Mouse (Mus musculus): ENCODE results near the gene Gimap9.

The Gimap9 gene

DNA sequence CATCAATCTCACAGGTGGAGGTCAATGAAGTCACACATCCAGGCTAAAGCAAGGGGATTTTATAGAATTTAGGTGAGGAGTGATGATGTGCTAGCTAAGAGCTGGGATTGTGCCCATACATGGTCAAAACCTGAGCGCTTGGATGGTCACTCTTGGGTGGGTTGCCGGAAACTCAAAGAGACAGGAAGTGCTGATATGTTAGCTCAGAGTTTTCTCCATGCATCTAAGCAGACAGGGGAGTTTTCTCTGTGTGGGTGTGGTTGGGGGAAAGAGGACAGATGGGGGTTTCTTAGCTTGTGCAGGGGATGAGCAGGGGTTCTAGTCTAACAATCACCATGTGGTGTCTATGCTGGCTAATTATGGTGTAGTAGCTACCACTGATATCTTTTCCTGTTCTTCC, 13.4 kb downstream of the Gimap9 start:
- no peak for DNase-seq (ENCODE audit: low read depth, low spot score)

DNA sequence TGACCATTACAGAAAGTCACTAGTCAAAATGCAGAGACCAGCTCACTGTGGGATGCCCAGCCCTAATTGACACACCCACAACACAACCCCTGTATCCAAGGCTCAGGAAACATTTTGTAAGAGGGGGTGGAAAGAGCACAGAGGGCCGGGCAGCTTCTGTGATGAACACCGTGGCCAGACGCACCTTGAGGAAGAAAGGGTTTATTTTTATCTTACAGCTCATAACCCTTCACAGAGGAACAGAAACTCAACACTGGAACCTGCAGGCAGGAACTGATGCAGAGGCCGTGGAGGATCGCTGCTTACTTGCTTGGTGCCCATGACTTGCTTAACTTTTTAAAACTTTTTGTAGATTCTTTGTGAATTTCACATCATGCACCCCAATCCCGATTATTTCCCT, 17.0 kb downstream of the Gimap9 start:
- no peak for DNase-seq (ENCODE audit: low read depth, low spot score)

DNA sequence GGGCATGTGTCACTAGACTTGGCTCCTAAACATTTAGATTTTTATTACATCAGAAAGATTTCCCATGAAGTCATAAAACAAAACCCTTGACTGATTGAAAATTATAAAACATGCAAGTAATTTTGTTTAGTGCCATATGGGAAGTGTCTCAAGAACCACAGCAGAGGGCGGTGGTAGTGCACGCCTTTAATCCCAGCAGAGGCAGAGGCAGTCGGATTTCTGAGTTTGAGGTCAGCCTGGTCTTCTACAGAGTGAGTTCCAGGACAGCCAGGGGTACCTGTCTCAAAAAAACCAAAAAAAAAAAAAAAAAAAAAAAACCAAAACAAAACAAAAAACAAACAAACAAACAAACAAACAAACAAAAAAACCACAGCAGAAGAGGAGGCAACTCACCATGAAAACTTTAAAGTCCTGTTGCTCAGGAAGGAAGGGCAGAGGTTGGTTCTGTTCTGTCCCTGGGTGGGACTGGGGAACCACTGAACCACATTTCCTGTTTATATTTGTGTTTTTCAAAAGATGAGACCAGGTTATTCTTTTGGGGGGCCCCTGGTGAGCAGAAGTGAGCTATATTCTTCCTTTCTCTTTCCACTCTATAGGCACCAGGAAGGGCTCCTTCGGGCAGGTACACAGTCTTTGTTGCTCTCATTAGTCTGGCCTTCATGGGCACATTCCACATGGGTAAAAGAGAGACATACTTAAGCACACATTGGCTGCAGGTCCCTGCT, 21.1 kb downstream of the Gimap9 start:
- DNase-seq (ENCODE audit: low read depth, low spot score): no peak

DNA sequence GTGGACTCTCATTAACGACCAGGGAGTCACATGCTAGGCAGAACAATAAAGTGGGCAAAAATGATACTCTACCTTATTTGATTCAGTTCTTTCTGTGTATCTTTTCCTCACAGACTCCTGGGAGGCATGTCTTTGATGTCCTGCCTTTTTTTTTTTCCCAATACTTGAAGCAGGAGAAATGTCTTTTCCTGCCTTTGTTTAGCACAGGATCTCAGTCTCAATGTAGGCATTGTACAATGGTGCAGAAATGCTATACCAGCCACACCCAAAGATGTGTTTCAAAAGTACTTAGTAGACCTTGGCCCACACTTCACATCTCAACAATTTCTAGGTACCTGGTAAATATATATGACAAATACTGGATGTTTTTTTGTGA, 21.6 kb downstream of the Gimap9 start:
- DNase-seq (ENCODE audit: low read depth, low spot score): no peak

DNA sequence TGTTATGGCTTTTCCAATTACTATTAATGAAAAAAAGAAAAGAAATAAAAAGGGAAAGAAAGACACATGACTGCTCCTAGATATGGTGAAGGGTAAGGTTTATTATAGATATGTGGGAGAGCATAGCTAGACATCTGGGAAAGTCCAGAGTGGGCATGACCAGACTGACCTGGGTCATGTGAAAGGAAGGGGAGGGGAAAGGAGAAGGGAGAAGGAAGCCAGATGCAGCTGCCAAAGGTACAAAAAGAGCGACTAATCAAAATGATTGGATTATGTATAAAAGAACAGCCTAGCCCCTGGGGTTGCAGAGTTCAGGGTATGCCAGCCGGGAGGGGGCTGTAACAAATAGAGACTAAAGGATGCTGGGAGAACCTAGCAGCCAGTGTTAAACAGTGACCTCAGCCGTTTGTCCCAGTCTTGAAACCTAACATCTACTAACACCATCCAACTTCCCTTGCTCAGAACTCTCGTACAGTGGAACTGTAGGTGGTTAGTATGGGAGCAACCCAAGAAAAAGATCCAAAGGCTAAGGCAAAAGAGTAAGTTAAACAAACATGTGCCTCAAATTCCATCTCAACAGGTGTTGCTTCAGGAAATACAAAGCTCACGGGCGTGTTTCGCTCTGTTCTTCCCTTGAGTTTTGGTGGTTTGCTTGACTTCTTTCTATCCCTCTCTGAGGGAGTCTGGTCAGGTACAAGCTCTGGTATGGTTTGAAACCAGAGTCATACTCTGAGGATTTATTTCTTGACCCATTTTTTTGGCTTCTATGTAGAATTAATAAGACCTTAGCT, 22.3 kb downstream of the Gimap9 start:
- DNase-seq (ENCODE audit: low read depth, low spot score): no peak

DNA sequence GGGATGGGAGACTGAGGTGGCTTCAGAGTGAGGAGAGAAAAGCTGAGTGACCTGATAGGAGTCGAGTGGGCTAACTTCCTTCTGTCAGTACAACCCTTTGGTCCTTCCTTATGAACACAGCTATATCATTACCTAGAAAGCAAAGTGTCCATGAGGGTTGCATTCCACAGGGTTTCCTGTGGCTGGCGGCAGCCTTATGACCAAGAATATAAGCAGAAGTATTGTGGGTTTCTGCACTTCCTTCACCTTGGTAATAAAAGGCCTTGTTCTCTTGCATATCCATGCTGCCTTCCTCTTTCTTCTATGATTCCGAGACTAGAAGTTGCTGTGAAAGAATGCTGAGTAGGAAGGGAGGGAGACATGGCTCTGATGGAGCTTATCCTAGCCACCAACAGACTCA, 23.0 kb downstream of the Gimap9 start:
- DNase-seq (ENCODE audit: low read depth, low spot score): no peak

DNA sequence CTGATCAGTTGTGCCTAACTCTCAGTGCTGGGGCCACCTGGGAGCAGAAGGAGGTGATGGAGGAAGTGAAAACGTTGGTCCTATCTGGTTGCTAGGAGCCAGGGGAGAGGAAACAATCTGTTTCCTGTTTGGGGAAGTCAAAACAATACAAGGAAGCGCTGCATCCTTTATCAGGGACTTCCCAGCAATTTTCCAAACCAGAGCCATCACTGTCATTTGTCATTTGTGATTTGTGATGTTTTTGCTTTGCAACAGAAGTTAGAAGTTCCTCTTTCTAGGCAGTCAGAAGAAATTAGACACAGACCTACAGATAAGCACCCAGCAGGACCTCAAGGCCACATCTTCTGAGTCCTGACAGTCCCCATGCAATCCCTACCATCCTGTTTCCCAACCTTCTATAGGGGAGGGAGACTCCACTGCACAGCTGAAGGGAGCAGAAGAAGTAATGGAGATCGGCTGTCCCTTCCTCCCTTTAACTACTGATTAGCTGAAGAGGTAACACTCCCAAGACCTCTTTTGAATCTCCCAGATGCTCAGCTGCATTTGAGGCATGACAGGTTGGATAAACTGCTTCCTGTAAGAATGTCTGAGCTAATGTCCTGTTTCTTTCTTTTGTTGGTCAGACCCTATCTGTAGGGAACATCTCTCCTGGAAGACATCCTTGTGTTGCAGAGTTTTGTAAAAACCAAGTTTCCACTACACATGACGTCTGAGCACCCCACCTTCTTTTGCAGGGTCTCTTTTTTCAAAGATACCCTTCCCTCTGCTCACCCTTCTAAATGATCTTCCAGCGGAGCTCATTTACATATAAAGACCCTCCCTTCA, 24.5 kb downstream of the Gimap9 start:
- DNase-seq (ENCODE audit: low read depth, low spot score): no peak

DNA sequence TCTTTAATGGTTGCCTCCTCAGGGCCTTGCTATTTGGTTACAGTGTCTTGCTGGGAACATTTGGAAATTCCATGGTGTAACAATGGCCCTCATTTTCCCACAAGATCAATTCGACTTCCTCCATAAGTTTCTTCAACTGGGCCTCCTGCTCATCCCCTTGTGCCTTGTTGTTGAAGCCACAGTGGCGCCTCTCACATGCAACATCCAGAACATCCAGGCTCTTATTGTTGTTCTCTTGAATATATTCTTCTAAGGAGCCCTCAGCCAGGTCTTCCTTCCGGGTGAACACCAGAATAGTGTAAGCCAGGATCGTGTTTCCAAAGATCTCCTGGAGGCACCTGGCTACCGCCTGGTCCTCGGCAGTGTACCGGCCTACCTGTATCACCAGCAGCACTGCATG, 26.2 kb downstream of the Gimap9 start:
- DNase-seq (ENCODE audit: low read depth, low spot score): no peak

DNA sequence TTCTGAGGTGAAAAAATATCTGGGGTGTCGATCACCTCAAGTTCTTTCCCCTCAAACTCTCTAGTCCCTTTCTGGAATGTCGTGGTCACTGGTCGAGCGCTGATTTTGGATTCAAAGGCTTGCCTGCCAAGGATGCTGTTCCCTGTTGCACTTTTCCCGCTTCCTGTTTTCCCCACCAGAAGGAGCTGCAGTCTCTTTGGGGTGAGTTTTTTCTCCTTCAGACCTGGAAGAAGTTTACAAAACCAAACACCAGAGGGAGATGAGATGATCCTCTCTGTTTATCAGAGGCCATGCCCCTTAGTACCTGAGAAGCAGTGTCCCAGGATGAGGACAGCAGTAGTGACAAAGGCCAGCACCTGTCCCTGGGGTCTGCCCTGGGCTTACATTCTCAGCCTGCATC, 26.7 kb downstream of the Gimap9 start:
- DNase-seq (ENCODE audit: low read depth, low spot score): peak; percentile 19

DNA sequence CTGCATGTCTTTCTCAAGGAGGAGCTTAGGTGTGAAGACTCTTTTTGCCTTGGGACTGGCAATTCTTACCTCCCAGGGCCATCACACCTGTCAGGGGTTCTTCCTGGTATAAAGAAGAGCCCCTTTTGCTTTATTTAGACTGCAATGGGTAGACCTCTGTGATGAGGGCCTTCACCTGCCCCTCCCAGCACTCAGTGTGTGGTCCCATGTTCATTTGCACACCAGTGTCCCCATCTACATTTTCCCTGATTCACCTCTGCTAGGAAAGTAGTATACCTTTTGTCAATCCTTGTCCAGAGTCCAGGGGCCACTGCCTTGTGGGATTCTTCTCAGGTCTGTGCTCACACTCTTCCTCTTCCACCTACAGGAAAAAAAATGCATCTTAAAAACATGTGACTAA, 28.2 kb downstream of the Gimap9 start:
- no peak for DNase-seq (ENCODE audit: low read depth, low spot score)

DNA sequence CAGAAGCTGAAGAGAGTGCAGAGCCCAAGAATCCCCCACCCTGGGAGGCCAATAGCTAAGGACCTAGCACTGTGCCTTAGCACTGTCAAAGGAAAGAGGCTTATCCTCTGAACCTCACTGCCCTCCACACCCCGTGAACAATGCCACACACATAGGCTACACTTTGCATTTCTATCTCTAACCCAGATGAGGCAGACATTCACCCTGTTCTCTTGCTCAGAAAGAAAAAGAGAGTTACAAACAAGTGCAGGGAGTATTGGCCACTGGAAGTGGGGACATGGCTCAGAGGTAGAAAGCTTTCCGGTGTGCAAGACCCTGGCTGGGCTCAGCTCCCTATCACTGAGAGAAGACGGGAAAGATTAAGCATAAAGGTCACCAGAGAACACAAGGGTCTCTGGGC, 30.2 kb downstream of the Gimap9 start:
- DNase-seq (ENCODE audit: low read depth, low spot score): no peak

DNA sequence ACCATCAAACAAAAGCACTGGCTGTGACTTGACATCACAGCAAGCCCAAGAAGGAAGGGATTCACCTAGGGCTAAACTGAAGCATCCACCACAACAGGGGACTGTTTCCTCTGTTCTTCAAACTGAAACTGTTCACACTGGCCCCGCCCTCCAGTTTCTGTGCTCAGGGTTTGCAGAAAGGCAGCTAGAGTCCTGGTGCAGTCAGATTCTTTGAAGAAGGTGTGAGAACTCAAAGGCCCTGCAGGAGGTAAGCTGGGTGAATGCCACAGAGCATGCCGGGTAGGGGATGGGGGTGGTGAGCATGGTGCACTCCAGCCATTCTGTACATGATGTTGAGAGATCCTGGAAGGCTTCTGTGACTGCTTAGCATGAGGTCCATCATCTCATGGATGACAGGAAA, 42.5 kb downstream of the Gimap9 start, which contains the start of the genes Gm28053 and Gimap7:
Gene Gm28053, plus strand, starts transcription at position 153 of the 400 bp plus-strand sequence.
Gene Gimap7, plus strand, starts transcription at position 167 of the 400 bp plus-strand sequence.
- peak; percentile 62 for DNase-seq (ENCODE audit: low read depth, low spot score)

DNA sequence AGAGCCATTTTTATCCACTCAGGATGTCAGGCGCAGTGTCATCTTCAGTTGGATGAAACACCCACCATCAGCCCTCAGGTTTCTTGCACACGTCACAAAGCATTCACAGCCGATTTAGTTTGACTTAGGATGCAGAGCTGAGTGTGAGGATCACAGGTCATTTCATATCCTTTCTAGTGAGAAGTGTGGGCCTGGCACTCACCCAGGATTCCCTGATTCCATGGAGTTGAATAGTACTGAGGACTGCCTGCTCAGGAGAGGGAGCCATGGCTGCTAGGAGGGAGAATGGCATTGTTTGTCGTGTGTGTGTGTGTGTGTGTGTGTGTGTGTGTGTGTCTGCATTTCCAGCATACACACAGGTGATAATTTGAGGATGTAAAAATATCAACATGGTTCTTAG, 44.4 kb downstream of the Gimap9 start:
- no peak for DNase-seq (ENCODE audit: low read depth, low spot score)

DNA sequence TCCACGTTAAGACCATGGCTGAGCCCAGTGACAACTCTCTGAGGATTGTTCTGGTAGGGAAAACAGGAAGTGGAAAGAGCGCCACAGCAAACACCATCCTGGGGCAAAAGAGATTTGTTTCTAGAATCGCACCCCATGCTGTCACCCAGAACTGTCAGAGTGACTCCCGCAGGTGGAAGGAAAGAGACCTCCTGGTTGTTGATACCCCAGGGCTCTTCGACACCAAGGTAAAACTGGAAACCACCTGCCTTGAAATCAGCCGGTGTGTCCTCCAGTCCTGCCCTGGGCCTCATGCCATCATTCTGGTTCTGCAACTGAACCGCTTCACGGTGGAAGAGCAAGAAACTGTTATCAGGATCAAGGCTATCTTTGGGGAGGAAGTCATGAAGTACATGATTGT, 47.5 kb downstream of the Gimap9 start:
- DNase-seq (ENCODE audit: low read depth, low spot score): no peak

DNA sequence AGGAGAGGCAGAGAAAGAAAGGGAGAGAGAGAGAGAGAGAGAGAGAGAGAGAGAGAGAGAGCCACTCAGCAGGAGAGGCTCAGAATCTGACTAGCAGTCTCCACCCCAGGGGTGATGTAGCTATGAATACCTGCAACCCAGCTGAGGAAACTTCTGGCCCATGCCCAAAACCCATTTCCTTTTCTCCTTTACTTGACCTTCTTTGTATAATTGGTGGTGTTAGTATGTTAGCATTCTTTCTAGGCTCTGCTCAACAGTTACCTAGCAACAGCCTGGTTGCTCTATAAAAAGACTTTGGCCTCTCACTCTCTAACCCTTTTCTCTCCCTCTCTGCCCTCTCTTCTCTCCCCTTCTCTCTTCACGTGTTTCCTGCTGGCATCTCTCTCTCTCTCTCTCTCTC, 49.5 kb downstream of the Gimap9 start:
- DNase-seq (ENCODE audit: low read depth, low spot score): peak; percentile 54

DNA sequence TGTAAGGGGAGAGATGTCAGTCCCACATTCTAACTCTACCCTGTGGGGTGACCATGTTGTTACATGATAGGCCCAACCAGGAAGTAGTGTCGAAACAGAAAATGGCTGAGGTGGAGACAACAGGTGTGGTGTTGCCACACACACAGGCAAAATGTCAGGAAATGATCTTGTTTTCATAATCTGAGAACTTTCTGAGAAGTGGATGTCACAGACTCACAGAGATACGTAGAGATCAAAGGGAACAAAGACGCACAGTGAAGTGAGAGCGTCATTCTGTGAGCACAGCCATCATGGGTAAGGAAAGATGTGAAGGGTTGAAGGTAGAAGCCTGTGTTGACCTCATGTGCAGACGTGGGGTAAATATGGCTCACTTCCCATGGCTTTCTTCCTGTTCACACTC, 51.8 kb downstream of the Gimap9 start:
- no peak for DNase-seq (ENCODE audit: low read depth, low spot score)

All from ZHBTc4 (cell line).